9 mouse cellular contexts compared by ENCODE assay signal in genomic region chr19:56422476-56423338, GRCm38 (mm10). TPM values are rescaled to one million over a fixed set of nuclear protein-coding genes. Genes with fewer than 3 reads are reported as not detected.
DNase-seq lines count a peak whose midpoint lies in the region; ATAC-seq and TF ChIP-seq lines count a peak whose summit lies in the region.
"Had no signal": no experiment of that assay in that cellular context is flagged by ENCODE, and none has a peak within 500 bp of the region (broad histone marks: within the 10 kb centered on the region; RNA-seq: fewer than 3 reads in every experiment).

No protein-coding gene starts in this region.

- no peak overlapping the region for H3K4me2 ChIP-seq in forebrain, embryonic 11.5 days (ENCODE audit: low read depth, low read length, severe bottlenecking)
- H3K4me2 ChIP-seq: liver, embryonic 15.5 days had no signal

- WGBS in forebrain, embryonic 11.5 days, result 35% methylated on average over 14 of the region's 14 CpGs
- 37% methylated on average over 14 of the region's 14 CpGs for WGBS in lung, adult 2 months

- ATAC-seq in forebrain, embryonic 11.5 days (replicated peaks; ENCODE audit: low FRiP score), result 0 out of 2 replicates have a peak, but pooled peaks have one; percentile 27

- no peak overlapping the region for H3K4me3 ChIP-seq in forebrain, embryonic 11.5 days (ENCODE audit: low read depth, low read length)
- H3K4me3 ChIP-seq in lung, adult 2 months (replicated peaks; ENCODE audit: extremely low read depth, low read depth, low read length), result no peak overlapping the region
- H3K4me3 ChIP-seq: liver, embryonic 15.5 days had no signal

- H3K9me3 ChIP-seq in forebrain, embryonic 11.5 days (ENCODE audit: control insufficient read depth, low read length), result no peaks in the 10 kb centered on the region
- H3K9me3 ChIP-seq: liver, embryonic 15.5 days had no signal

- H3K27ac ChIP-seq in forebrain, embryonic 11.5 days (ENCODE audit: low read depth, low read length), result no peak overlapping the region
- H3K27ac ChIP-seq: liver, embryonic 15.5 days had no signal

- no peaks in the 10 kb centered on the region for H3K4me1 ChIP-seq in forebrain, embryonic 11.5 days (replicated peaks; ENCODE audit: control insufficient read depth, insufficient read depth, low read length)
- H3K4me1 ChIP-seq in lung, adult 2 months (ENCODE audit: control insufficient read depth, insufficient read depth, low read length), result no peaks in the 10 kb centered on the region

- H3K27me3 ChIP-seq in forebrain, embryonic 11.5 days (ENCODE audit: control insufficient read depth, insufficient read depth, low read length), result no peaks in the 10 kb centered on the region
- H3K27me3 ChIP-seq: liver, embryonic 15.5 days had no signal

- TF ChIP-seq CTCF in lung, adult 2 months (IDR thresholded peaks at IDR 0.05; ENCODE audit: insufficient read depth, low read length), result peak; percentile 87

- no peaks in the 10 kb centered on the region for H3K36me3 ChIP-seq in forebrain, embryonic 11.5 days (ENCODE audit: control insufficient read depth, insufficient read depth, low read length)
- H3K36me3 ChIP-seq: liver, embryonic 15.5 days had no signal

- TF ChIP-seq POLR2A in lung, adult 2 months (IDR thresholded peaks at IDR 0.05; ENCODE audit: borderline replicate concordance, extremely low read depth, low read depth, low read length), result no peak

- no peak overlapping the region for H3K9ac ChIP-seq in forebrain, embryonic 11.5 days (ENCODE audit: low read length)
- H3K9ac ChIP-seq: liver, embryonic 15.5 days had no signal

- intact Hi-C loops in heart, postnatal 25 days (cut with DNase I), result loop anchor here (1.0 to 10.0 kb wide), 4 partner anchors 143 to 485 kb away; no protein-coding TSS in a partner anchor

- peak; percentile 75 for DNase-seq in ES-CJ7 (ENCODE audit: low read depth, low spot score)
- DNase-seq in c-Kit-positive CD71-positive TER-119-negative erythroid progenitor cells, embryonic 14.5 days (ENCODE audit: low read depth), result peak; percentile 54
- DNase-seq in forebrain, embryonic 11.5 days (ENCODE audit: low spot score), result peak; percentile 90
- peak; percentile 61 for DNase-seq in heart, postnatal 25 days (ENCODE audit: low spot score)
- DNase-seq in layer of hippocampus, adult 18-20 months (ENCODE audit: low spot score in 2 of 2), result peak; percentile 86 to 97
- DNase-seq in lung, adult 2 months, result peak; percentile 83
- peak; percentile 35 for DNase-seq in ovary, adult 18-20 months (ENCODE audit: low spot score)
- DNase-seq in thymus, adult 18-20 months, result peak; percentile 20 to 26

RNA-seq across cellular contexts. Expression of gene Casp7, which starts 25.8 kb away (rescaled TPM):
- polyA plus RNA-seq in forebrain, embryonic 11.5 days (2014; fragmentation: Nextera tagmentation; extraction: Ambion mirVana), result 17.4 and 19.6 TPM in 2 replicates
- 10 to 100 TPM; 12.6 to 15.6 TPM for total RNA-seq in heart, postnatal 25 days (2021)
- total RNA-seq in layer of hippocampus, adult 18-20 months (2021), result 1 to 10 TPM; 2.1 to 2.3 TPM
- 14.2 and 17.3 TPM in 2 replicates for polyA plus RNA-seq in lung, adult 2 months (2012; rRNA removed)

RNA-seq across cellular contexts. Expression of gene Nrap, which starts 32.9 kb away (rescaled TPM):
- 0.17 and 0.20 TPM in 2 replicates for polyA plus RNA-seq in forebrain, embryonic 11.5 days (2014; fragmentation: Nextera tagmentation; extraction: Ambion mirVana)
- 100 to 1,000 TPM; 314 to 343 TPM for total RNA-seq in heart, postnatal 25 days (2021)
- under 1 TPM; 0.23 to 0.35 TPM for total RNA-seq in layer of hippocampus, adult 18-20 months (2021)
- 1.3 and 9.4 TPM in 2 replicates for polyA plus RNA-seq in lung, adult 2 months (2012; rRNA removed)

RNA-seq across cellular contexts. Expression of gene Plekhs1, which starts 38.7 kb away (rescaled TPM):
- 0.13 and 0.29 TPM in 2 replicates for polyA plus RNA-seq in forebrain, embryonic 11.5 days (2014; fragmentation: Nextera tagmentation; extraction: Ambion mirVana)
- total RNA-seq in heart, postnatal 25 days (2021), result under 1 TPM in 1 of 2 experiments, not detected in 1; 0.25 TPM
- total RNA-seq in layer of hippocampus, adult 18-20 months (2021), result under 1 TPM; 0.17 to 0.18 TPM
- 0.09 and 0.18 TPM in 2 replicates for polyA plus RNA-seq in lung, adult 2 months (2012; rRNA removed)
- polyA plus RNA-seq: liver, embryonic 15.5 days had no signal

Comparison
In these comparisons a context has a peak if more than half of its experiments do, and no peak if none do; other contexts are left out.
1. DNase-seq: peak in every context shown above with its lines; median percentile 92 in layer of hippocampus, adult 18-20 months; 90 in forebrain, embryonic 11.5 days; 83 in lung, adult 2 months; 75 in ES-CJ7; 61 in heart, postnatal 25 days; 54 in c-Kit-positive CD71-positive TER-119-negative erythroid progenitor cells, embryonic 14.5 days; 35 in ovary, adult 18-20 months; 23 in thymus, adult 18-20 months.
2. RNA of gene Casp7, which starts 25.8 kb away (total RNA-seq): 12.6 to 15.6 TPM in heart, postnatal 25 days; 2.1 to 2.3 TPM in layer of hippocampus, adult 18-20 months; every median in the first group is over 4 times any median in the second.
3. RNA of gene Nrap, which starts 32.9 kb away (total RNA-seq): 314 to 343 TPM in heart, postnatal 25 days; 0.23 to 0.35 TPM in layer of hippocampus, adult 18-20 months; every median in the first group is over 100 times any median in the second.